Mouse (Mus musculus) spleen, postnatal 14 days (tissue): ENCODE measurements around the gene Adamts15.

Experiments
- DNase-seq, 2 experiments: peaks; one replicate each; pipeline ENCODE4 v3.0.0; 2021 to 2022; ENCODE audit warnings: low spot score in 2 of 2

The Adamts15 gene

DNA sequence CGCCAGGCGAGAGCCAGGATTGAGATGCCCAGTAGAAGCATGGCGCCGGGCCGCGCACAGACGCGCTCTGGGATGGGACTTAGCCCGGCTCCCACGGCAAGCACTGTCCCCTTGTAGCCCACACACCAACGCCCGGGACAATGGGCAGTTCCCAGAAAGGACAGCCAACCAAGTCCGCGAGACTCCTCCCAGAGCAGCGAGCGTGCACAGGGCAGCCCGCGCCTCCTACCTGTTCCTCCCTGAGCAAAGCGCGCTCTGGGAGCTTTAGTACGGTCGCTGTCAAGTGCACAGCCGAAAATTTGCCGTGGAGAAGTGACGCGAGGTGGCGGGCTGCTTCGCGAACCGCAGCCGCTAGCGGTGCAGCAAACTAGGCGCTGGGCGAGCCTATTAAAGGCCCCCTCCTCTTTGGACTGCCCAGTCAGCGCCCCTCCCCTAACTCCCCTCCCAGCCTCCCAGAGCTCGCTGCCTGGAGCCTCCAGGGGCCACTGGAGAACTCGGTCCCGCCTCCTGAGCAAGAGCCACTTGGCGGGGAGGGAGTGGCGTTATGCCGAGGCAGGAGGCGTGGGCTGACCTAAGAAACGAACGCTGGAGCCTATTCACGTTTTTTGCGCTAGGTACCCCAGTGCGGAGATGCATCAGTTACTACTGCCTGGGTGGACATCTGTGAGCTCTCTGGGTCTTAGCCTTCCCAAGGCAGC is at the start of gene Adamts15:
Gene Adamts15, minus strand, starts transcription at position 256 of the 698 bp plus-strand sequence.
- DNase-seq: no peak

DNA sequence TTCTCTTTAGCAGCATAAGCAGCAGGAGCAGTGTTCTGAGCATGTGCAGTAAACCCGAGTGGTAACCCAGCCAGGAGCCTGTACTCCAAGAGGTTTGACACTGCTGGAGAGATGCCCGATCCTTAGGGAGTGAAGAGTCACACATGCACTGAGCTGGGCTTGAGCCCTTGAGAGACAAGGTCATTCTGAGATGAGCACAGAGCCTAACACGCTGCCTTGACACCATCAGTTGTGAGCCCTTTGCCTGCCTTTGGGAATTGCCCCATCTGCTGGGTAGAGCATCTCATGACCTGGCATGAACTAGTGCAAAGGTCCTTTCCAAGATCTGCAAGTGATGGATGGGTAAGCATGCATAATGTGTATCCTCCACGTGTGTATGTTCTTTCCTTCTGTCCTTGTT is 49.7 kb upstream of the Adamts15 start:
- no peak for DNase-seq

GRCm38 (mm10) chr9:30970001-30970400 is 47.7 kb upstream of the Adamts15 start:
- no peak for DNase-seq

DNA sequence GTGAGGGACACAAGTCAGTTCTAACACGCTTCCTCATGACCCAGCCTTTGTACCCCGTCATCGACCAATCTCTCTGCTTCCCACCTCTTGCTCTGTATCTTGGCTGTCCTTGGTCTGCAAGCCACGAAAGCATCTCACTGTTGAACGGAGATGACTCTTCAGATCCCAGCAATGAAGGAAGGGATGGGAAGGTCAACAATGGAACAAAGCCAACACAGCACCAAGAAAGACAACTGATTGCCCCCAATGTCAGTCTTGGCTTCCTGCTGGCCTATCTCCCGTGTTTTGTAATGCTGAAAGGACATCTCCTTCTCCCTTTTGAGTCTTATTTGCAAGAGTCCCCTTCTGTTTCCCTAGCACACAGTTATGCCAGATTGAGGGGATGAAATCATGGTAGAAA is 45.9 kb upstream of the Adamts15 start:
- no peak for DNase-seq

- DNase-seq: no peak
Observed at GRCm38 (mm10) chr9:30966881-30967280, 44.6 kb upstream of the Adamts15 start.

DNA sequence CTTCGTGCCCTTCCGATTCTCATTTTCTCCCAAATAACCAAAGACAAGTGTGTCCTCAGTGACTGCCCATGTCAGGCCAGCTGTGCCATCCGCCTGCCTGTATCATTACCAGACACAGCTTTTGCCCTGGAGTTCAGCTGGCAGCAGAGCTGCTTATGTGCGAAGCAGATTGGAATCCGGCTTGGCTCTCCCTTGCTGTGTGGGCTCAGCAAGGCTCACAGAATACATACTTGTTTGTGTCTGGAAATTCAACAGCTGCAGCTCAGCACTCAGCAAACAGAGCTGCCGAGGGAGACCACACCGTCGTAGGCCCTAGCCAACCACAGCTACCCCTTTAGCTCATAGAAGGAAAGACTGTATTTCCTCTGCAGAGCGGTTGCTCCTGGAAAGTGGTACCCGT is 42.4 kb upstream of the Adamts15 start:
- no peak for DNase-seq

DNA sequence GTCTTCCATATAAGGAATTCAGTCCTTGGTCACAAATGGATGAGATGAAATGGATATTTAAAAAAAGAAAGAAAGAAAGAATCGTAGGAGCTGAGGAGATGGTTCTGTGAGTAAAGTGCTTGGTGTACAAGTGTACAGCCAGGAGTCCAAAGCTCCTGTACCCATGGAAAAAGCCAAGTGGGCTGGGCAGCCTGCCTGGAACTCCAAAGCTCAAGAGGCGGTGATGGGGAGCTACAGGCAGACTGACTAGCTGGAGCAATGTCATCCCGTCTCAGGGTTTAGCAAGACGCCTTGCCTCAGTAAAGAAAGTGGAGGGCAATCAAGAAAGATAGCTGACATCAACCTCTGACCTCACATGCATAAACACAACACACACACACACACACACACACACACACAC is 41.5 kb upstream of the Adamts15 start:
- DNase-seq: no peak

DNA sequence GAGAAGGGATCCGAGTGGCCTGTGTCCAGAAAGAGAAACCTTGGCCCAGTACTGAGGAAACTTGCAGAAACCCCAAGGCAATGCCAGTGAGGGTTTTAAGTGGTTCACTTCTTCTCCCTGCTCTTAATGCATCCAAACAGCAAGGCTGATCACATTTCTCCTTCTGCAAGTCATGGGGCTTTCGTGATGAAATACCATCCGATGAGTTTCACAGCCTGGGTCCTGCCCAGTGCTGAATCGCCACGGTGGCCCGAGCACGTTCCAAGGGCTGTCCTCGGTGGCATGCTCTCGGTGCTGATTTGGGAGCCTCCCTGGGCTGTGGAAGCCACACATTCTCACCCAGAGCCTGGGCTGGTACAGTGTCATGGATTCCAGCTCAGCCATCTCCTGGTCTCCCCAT is 33.0 kb upstream of the Adamts15 start:
- DNase-seq: no peak

GRCm38 (mm10) chr9:30953287-30953686 is 31.0 kb upstream of the Adamts15 start:
- DNase-seq: no peak

DNA sequence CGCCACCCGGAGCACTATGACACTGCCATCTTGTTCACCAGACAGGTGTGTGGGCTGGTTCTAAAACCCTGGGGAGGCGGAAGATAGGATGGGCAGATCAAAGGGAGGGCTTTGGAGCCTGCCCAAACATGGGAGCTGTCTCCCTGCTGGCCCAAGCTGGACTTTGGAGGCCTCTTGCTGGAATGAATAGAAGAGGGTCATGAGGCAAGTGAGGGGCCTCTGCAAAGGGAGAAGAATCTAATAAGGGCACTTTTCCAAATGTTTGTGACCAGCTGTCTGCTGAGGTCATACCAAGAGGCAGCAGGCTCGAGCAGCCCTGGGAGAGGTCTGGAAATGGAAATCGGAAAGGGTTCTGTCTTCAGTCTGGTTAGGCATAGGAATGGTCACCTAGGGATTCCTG is 29.2 kb upstream of the Adamts15 start:
- no peak for DNase-seq

GRCm38 (mm10) chr9:30950592-30950991 is 28.3 kb upstream of the Adamts15 start:
- no peak for DNase-seq

- DNase-seq: no peak
Observed at GRCm38 (mm10) chr9:30949971-30950370, 27.7 kb upstream of the Adamts15 start.

GRCm38 (mm10) chr9:30949422-30949821 is 27.2 kb upstream of the Adamts15 start:
- DNase-seq: no peak

- DNase-seq: no peak
Observed at GRCm38 (mm10) chr9:30945276-30945675, 23.0 kb upstream of the Adamts15 start.

DNA sequence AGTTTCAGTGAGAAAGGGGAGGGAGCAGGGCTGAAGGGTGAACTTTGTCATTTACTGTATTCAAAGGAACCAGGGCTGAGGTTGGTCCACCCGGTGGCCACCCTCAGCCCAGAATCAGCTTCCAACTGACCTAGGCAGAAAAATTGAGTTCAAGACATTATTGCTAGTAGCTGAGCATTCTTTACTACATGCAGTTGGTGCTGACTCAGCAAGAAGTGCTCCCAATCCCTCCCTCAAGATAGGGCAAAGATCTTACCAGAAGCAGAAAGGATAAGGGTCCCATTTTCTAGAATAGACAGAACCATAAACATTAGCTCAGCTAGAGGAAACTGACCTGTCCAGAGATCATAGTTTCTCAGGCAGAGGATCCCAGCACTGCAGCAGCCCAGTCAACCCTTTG is 22.0 kb upstream of the Adamts15 start:
- no peak for DNase-seq

GRCm38 (mm10) chr9:30943341-30943740 is 21.1 kb upstream of the Adamts15 start:
- no peak for DNase-seq

- DNase-seq: no peak
Observed at GRCm38 (mm10) chr9:30942512-30943313, 20.5 kb upstream of the Adamts15 start, which contains the start of gene Adamts8. TSS of gene Adamts8 (plus strand) at chr9:30942562.

GRCm38 (mm10) chr9:30940328-30940727 is 18.1 kb upstream of the Adamts15 start:
- DNase-seq: peak in 1 of 2 experiments; percentile 45

- DNase-seq: no peak
Observed at GRCm38 (mm10) chr9:30936674-30937438, 14.6 kb upstream of the Adamts15 start.

GRCm38 (mm10) chr9:30934827-30935226 is 12.6 kb upstream of the Adamts15 start:
- DNase-seq: no peak

DNA sequence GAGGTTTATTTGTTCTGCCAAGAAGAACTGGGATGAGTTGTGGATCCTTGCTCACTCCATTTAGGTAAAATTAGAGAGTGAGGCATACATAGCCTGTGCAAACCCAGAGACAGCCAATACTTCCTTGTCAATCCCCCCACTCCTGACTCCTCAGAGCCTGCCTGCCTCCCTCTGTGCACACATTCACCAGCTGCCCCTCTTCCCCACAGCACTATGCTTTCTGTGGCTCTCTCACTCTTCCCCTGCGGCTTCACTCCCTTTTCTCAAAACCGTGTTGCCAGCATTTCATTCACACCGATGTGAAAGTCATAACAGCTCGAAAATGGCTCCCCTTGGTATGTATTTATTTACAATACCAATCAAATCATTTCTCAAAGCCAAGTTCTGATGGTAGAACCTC is 10.1 kb upstream of the Adamts15 start:
- DNase-seq: no peak

GRCm38 (mm10) chr9:30928759-30929158 is 6.5 kb upstream of the Adamts15 start:
- no peak for DNase-seq
